Mouse (Mus musculus) spleen, postnatal 0 days (tissue): ENCODE data around the gene Ano5. TPM values are rescaled to one million over a fixed set of nuclear protein-coding genes. Genes with fewer than 3 reads are reported as not detected.

ENCODE experiments used
- polyA plus RNA-seq: library from polyadenylated mRNA; unstranded; fragments of >200 nt; fragmentation: Nextera tagmentation; extraction: Ambion mirVana; gene quantifications from 2 replicates; pipeline ENCODE4 v1.2.1, GENCODE M21; 2015

Ano5 gene
- 0.70 and 0.92 TPM in 2 replicates for polyA plus RNA-seq

GRCm38 (mm10) chr7:51510671-51511651 lies at the start of gene Ano5:
Gene Ano5 (plus strand): TSS chr7:51511029.

GRCm38 (mm10) chr7:51621694-51622145 lies 110.9 kb downstream of the Ano5 start, which contains the start of gene Slc17a6:
Gene Slc17a6 (plus strand): TSS chr7:51622006.

Other genes with a start within 250 kb of the Ano5 start
- not detected in 2 replicates for gene Slc17a6, start 111.0 kb downstream of the Ano5 start, polyA plus RNA-seq